Mouse (Mus musculus) megakaryocyte, embryonic 14.5 days (primary cell): ENCODE data around the gene Prkd2.

Source experiments
- FLI1 ChIP-seq: IDR thresholded peaks from 2 replicates; pipeline ENCODE4 v1.6.1; 2012; ENCODE audit warnings: low read length, inconsistent platforms, mixed read lengths
- GATA1 ChIP-seq: IDR thresholded peaks from 3 replicates; pipeline ENCODE4 v1.6.1; 2012; ENCODE audit warnings: mixed read lengths, low read length, inconsistent platforms, borderline replicate concordance

DNA sequence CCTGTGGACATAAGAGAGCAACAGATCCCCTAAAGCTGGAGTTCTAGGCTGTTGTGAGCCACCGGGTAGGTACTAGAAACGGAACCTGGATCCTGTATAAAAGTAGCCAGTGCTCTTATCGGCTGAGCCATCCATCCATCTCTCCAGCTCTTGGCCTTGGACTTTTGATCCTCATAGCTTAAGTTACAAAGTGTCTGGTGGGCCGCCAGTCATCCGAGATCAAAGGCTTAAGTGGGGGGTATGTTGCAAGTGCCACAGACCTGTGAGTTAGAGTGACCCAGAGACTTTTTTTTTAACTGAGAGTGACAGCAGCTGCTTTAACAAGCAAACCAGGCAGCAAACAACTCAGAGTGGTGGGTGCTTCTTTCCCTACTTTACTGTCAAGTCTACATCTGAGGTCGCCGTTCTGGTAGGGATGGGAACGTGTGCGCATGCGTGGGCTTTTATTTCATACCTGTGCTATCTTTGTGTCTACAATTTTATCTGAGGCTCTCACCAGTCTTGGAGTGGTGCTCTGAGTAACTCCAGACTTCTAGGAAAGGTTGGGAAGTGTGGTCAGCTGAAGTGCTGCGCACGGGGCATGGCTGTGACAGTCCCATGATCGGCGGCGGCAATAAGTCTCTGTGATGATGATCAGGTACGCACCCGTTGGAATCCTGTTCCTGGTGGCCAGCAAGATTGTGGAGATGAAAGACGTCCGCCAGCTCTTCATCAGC is 49.5 kb upstream of the Prkd2 start:
- TF ChIP-seq GATA1 (no peak), FLI1 (no peak)
